In genomic region chr15:98835291-98835690, GRCm38 (mm10) we compare ENCODE assay signal across 14 mouse cellular contexts. TPM values are rescaled to one million over a fixed set of nuclear protein-coding genes. Genes with fewer than 3 reads are reported as not detected.
"Had no signal": no experiment of that assay in that cellular context is flagged by ENCODE, and none has a peak within 500 bp of the region (broad histone marks: within the 10 kb centered on the region; RNA-seq: fewer than 3 reads in every experiment).

No protein-coding gene starts in this region.

- H3K4me2 ChIP-seq: limb, embryonic 15.5 days had no signal

- H3K4me3 ChIP-seq: left cerebral cortex, adult 2 months; limb, embryonic 15.5 days; midbrain, embryonic 10.5 days; myocyte had no signal

- DNase-seq: lung, adult 18-20 months; midbrain, embryonic 14.5 days; thymus, postnatal 4 days had no signal

- H3K9me3 ChIP-seq: limb, embryonic 15.5 days; midbrain, embryonic 10.5 days had no signal

- H3K9ac ChIP-seq: limb, embryonic 15.5 days had no signal

- H3K27me3 ChIP-seq: limb, embryonic 15.5 days had no signal

- H3K27ac ChIP-seq: left cerebral cortex, adult 2 months; limb, embryonic 15.5 days; midbrain, embryonic 10.5 days; stomach, postnatal 0 days had no signal

RNA-seq across cellular contexts. Expression of gene Ddn, which starts 26.0 kb away (rescaled TPM):
- polyA plus RNA-seq: limb, embryonic 11.5 days; lung, embryonic 16.5 days; stomach, postnatal 0 days had no signal

RNA-seq across cellular contexts. Expression of gene Wnt1, which starts 45.6 kb away (rescaled TPM):
- total RNA-seq: layer of hippocampus, postnatal 25 days; left cerebral cortex, postnatal 14 days; neutrophil, adult 5-6 weeks had no signal
- polyA plus RNA-seq: kidney, embryonic 16.5 days; limb, embryonic 11.5 days; lung, embryonic 16.5 days; stomach, postnatal 0 days had no signal

RNA-seq across cellular contexts. Expression of gene Wnt10b, which starts 57.3 kb away (rescaled TPM):
- polyA plus RNA-seq: midbrain, embryonic 14.5 days had no signal
